Mouse (Mus musculus) liver, postnatal 0 days (tissue): Measurements from ENCODE around the gene S100a1. TPM values are rescaled to one million over a fixed set of nuclear protein-coding genes. Genes with fewer than 3 reads are reported as not detected.

Experiments used
- ATAC-seq: fragments of 200-750 bp; cut with Nextera tagmentation; 2 replicates; pipeline ENCODE4 v1.8.0; 2017; ENCODE audit warnings: mild to moderate bottlenecking, moderate library complexity
- DNase-seq: peaks from one replicate; pipeline ENCODE4 v3.0.0-alpha.2; 2016
- H3K27ac ChIP-seq: fragments of 300-500 bp; sonication (generic); 2 replicates; pipeline ENCODE4 v1.5.1; 2014; ENCODE audit warnings: antibody characterized with exemption, moderate library complexity, mild to moderate bottlenecking, low read depth
- H3K27me3 ChIP-seq: fragments of 300-500 bp; sonication (generic); 2 replicates; pipeline ENCODE4 v1.6.1; 2014; ENCODE audit warnings: low read length, control low read depth, mixed read lengths; ENCODE audit not compliant: insufficient read depth
- H3K36me3 ChIP-seq: fragments of 300-500 bp; sonication (generic); replicated peaks from 2 replicates; pipeline ENCODE4 v1.6.1; 2014; ENCODE audit warnings: mild to moderate bottlenecking, control low read depth, low read length, moderate library complexity, mixed read lengths; ENCODE audit not compliant: insufficient read depth
- H3K4me1 ChIP-seq: fragments of 300-500 bp; sonication (generic); 2 replicates; pipeline ENCODE4 v1.6.1; 2014; ENCODE audit warnings: antibody characterized with exemption, mild to moderate bottlenecking, control low read depth; ENCODE audit not compliant: insufficient read depth
- H3K4me2 ChIP-seq: fragments of 300-500 bp; sonication (generic); 2 replicates; pipeline ENCODE4 v1.6.1; 2014; ENCODE audit warnings: low read depth, mild to moderate bottlenecking, low read length, moderate library complexity, mixed read lengths
- H3K4me3 ChIP-seq: fragments of 300-500 bp; sonication (generic); 2 replicates; pipeline ENCODE4 v1.5.1; 2014; ENCODE audit warnings: low read depth, low read length
- H3K9ac ChIP-seq: fragments of 300-500 bp; sonication (generic); replicated peaks from 2 replicates; pipeline ENCODE4 v1.6.1; 2014; ENCODE audit warnings: mild to moderate bottlenecking, moderate library complexity
- H3K9me3 ChIP-seq: fragments of 300-500 bp; sonication (generic); 2 replicates; pipeline ENCODE4 v1.6.1; 2016; ENCODE audit warnings: mild to moderate bottlenecking, control low read depth, low read length, mixed read lengths
- CTCF ChIP-seq: sonication (generic); IDR thresholded peaks from 2 replicates; pipeline ENCODE4 v1.5.1; 2016; ENCODE audit warnings: antibody characterized with exemption, low read depth
- EP300 ChIP-seq: IDR thresholded peaks from 2 replicates; pipeline ENCODE4 v1.6.1; 2016; ENCODE audit warnings: antibody characterized with exemption, low read depth, mild to moderate bottlenecking
- WGBS: fragments of 180-500 bp; shearing (Covaris S2); extraction: QIAGEN DNeasy Blood & Tissue Kit; methylation state at CpG from one replicate; pipeline ENCODE4 v1.1.7; 2014; ENCODE audit not compliant: insufficient replicate concordance; 5-methylcytosine and 5-hydroxymethylcytosine counted together
- polyA plus RNA-seq: library from polyadenylated mRNA; unstranded; fragments of >200 nt; fragmentation: Nextera tagmentation; extraction: Ambion mirVana; gene quantifications from 2 replicates; pipeline ENCODE4 v1.2.1, GENCODE M21; 2015

Gene S100a1
- polyA plus RNA-seq, 1 experiment from 2014 or later = 118 TPM

DNA sequence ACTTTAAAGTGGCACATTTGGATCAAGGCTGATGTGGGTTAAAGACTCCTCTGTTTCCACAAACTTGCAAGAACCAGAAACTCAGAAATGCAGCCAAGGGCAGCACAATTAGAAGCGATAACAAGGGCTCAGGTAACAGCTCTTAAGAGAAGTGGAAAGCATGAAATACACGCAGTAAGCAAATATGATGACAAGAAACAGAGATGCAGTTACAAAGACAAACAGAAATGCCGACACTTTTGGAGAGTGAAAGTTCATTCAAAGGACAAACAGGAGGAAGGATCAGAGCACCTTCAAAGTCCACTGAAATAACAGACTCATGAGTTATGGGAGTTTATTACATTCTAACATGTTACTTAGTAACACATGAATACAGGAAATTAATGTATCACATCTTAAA, 7.8 kb downstream of the S100a1 start:
- Histone ChIP-seq H3K4me3 (no peak overlapping the region), H3K36me3 (peaks cover 63% of the 10 kb centered on the region), H3K9me3 (no peaks in the 10 kb centered on the region), H3K4me1 (peaks cover 8% of the 10 kb centered on the region), H3K9ac (no peak overlapping the region), H3K27me3 (no peaks in the 10 kb centered on the region), H3K4me2 (no peak overlapping the region), H3K27ac (no peak overlapping the region)
- TF ChIP-seq EP300 = no peak
- no peak for TF ChIP-seq CTCF
- ATAC-seq = no peak
- 78% methylated on average over 3 of the region's 3 CpGs for WGBS
- no peak for DNase-seq

DNA sequence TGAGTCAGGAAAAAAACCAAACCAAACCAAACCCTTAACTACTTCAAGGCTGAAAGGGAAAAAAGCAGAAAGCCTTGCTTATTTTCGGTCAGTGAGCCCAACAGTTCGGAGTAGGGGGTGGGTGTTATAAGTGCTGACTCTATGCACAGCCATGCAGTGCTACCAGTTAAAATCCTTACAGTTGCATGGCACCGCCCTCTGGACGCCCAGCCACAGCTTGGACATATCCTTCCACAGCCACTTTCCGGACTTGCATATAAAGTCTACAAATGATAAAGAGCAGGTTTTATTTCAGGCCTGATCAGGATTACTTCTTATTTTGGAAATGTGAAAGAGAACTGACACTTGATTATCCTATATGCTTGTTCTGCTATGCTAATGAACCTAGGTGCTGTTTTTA, 9.0 kb downstream of the S100a1 start:
- no peak overlapping the region for H3K4me3 ChIP-seq
- peaks cover 67% of the 10 kb centered on the region for H3K36me3 ChIP-seq
- no peak for ATAC-seq
- H3K4me2 ChIP-seq = no peak overlapping the region
- H3K9ac ChIP-seq = no peak overlapping the region
- H3K27ac ChIP-seq = no peak overlapping the region
- 91% methylated on average over 5 of the region's 5 CpGs for WGBS
- no peaks in the 10 kb centered on the region for H3K9me3 ChIP-seq
- TF ChIP-seq EP300 = no peak
- TF ChIP-seq CTCF = no peak
- DNase-seq = no peak
- peaks cover 8% of the 10 kb centered on the region for H3K4me1 ChIP-seq
- no peaks in the 10 kb centered on the region for H3K27me3 ChIP-seq

GRCm38 (mm10) chr3:90503444-90503843, 10.7 kb downstream of the S100a1 start:
- Histone ChIP-seq H3K4me1 (peaks cover 8% of the 10 kb centered on the region), H3K27ac (no peak overlapping the region), H3K4me2 (no peak overlapping the region), H3K4me3 (no peak overlapping the region), H3K9ac (no peak overlapping the region), H3K9me3 (no peaks in the 10 kb centered on the region), H3K36me3 (peaks cover 75% of the 10 kb centered on the region), H3K27me3 (no peaks in the 10 kb centered on the region)
- ATAC-seq (no peak), DNase-seq (no peak)
- TF ChIP-seq CTCF = no peak
- no peak for TF ChIP-seq EP300
- 88% methylated on average over 4 of the region's 4 CpGs for WGBS

GRCm38 (mm10) chr3:90497597-90497996, 16.6 kb downstream of the S100a1 start:
- Histone ChIP-seq H3K9ac (no peak overlapping the region), H3K36me3 (peaks cover 63% of the 10 kb centered on the region), H3K4me2 (no peak overlapping the region), H3K9me3 (no peaks in the 10 kb centered on the region), H3K4me3 (no peak overlapping the region), H3K27me3 (no peaks in the 10 kb centered on the region), H3K27ac (no peak overlapping the region), H3K4me1 (0 out of 2 replicates have a peak, but pooled peaks cover 3% of the 10 kb centered on the region)
- TF ChIP-seq EP300 (no peak), CTCF (no peak)
- DNase-seq (no peak), ATAC-seq (no peak)

DNA sequence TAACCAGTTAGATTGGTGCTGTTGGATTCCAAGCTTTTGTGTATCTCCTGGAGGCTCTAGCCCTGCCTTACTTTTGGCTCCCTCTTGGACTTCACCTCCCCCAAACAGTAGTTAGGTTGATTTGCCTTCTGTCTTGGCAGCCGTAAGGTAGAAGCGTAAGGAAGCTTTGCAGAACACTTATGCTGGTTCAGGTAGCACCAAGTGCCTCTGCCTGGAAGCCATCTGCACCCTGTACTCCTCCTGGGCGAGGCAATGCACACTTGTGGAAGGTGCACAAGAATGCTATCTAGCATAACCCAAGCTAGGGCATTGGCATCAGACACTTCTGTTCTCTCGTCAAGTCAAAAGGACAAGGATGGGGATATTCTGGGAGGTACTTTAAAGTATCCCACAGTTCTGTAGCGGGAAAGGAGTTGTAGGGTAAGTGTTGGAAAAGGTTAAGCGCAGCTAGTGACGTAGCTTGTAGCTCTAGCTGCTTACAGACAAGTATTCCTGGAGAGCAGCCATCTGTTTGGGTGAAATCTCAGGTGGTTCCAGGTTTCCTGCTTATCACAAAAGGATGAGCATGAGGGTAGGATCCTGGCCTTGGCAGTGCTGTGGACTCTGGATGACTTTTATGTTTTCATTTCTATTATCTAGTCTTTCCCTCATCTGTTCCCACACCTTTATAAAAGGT, 18.2 kb downstream of the S100a1 start:
- TF ChIP-seq CTCF (no peak), EP300 (no peak)
- H3K27me3 ChIP-seq = no peaks in the 10 kb centered on the region
- H3K4me2 ChIP-seq = no peak overlapping the region
- 95% methylated on average over 7 of the region's 7 CpGs for WGBS
- no peak overlapping the region for H3K27ac ChIP-seq
- no peak overlapping the region for H3K9ac ChIP-seq
- H3K36me3 ChIP-seq = peaks cover 48% of the 10 kb centered on the region
- no peaks in the 10 kb centered on the region for H3K9me3 ChIP-seq
- no peak overlapping the region for H3K4me3 ChIP-seq
- DNase-seq (no peak), ATAC-seq (no peak)
- 0 out of 2 replicates have a peak, but pooled peaks cover 3% of the 10 kb centered on the region for H3K4me1 ChIP-seq

- Histone ChIP-seq H3K4me2 (peak overlapping the region; percentile 32; the same call in 1 of the 2 replicates), H3K9ac (no peak overlapping the region), H3K4me3 (no peak overlapping the region), H3K27ac (peak overlapping the region; percentile 60), H3K9me3 (no peaks in the 10 kb centered on the region), H3K4me1 (peaks cover 8% of the 10 kb centered on the region), H3K27me3 (no peaks in the 10 kb centered on the region), H3K36me3 (peaks cover 41% of the 10 kb centered on the region)
- no peak for DNase-seq
- peak; percentile 44 for ATAC-seq
- peak; percentile 41; the same call in 1 of the 2 replicates for TF ChIP-seq EP300
- no peak for TF ChIP-seq CTCF
- 58% methylated on average over 4 of the region's 4 CpGs for WGBS
Measured at GRCm38 (mm10) chr3:90493831-90494540, 20.2 kb downstream of the S100a1 start.
